Mouse (Mus musculus): ENCODE results near the gene Lsm14a. TPM values are rescaled to one million over a fixed set of nuclear protein-coding genes. Genes with fewer than 3 reads are reported as not detected.

Gene Lsm14a
- polyA plus RNA-seq, 1 experiment from 2014 or later, result 84.5 TPM

- no peaks in the 10 kb centered on the region for H3K9me3 ChIP-seq
- no peak overlapping the region for H3K27ac ChIP-seq
- 96% methylated on average over 3 of the region's 3 CpGs for WGBS
- no peak overlapping the region for H3K4me3 ChIP-seq
- H3K36me3 ChIP-seq, result peaks cover 9% of the 10 kb centered on the region; the same call in 1 of the 2 replicates
- no peaks in the 10 kb centered on the region for H3K4me1 ChIP-seq (replicated peaks)
- DNase-seq (ENCODE audit: low spot score), result no peak
- no peaks in the 10 kb centered on the region for H3K27me3 ChIP-seq (ENCODE audit: insufficient read depth, poor library complexity, severe bottlenecking)
These were observed 97.0 kb downstream of the Lsm14a start for GRCm38 (mm10) chr7:34296124-34296523.

Other genes starting within 250 kb of the Lsm14a start
- 239 and 277 TPM in 2 replicates for gene Uba2, start 223.7 kb downstream of the Lsm14a start, polyA plus RNA-seq (2016; fragmentation: Nextera tagmentation; extraction: Ambion mirVana)
- gene Pdcd2l, start 196.7 kb downstream of the Lsm14a start, polyA plus RNA-seq (2016; fragmentation: Nextera tagmentation; extraction: Ambion mirVana), result 82.2 and 85.5 TPM in 2 replicates
- 313 and 393 TPM in 2 replicates for gene Gpi1, start 163.0 kb downstream of the Lsm14a start, polyA plus RNA-seq (2016; fragmentation: Nextera tagmentation; extraction: Ambion mirVana)
- gene Gm6096, start 142.3 kb downstream of the Lsm14a start, polyA plus RNA-seq (2016; fragmentation: Nextera tagmentation; extraction: Ambion mirVana), result not detected in 2 replicates
- 25.2 and 26.8 TPM in 2 replicates for gene 4931406P16Rik, start 79.8 kb downstream of the Lsm14a start, polyA plus RNA-seq (2016; fragmentation: Nextera tagmentation; extraction: Ambion mirVana)

Data from hindbrain, embryonic 10.5 days (tissue).